Mouse (Mus musculus): ENCODE results near the gene Dgki. TPM values are rescaled to one million over a fixed set of nuclear protein-coding genes. Genes with fewer than 3 reads are reported as not detected.

Dgki gene
- polyA plus RNA-seq, 1 experiment from 2014 or later: 7.6 TPM

DNA sequence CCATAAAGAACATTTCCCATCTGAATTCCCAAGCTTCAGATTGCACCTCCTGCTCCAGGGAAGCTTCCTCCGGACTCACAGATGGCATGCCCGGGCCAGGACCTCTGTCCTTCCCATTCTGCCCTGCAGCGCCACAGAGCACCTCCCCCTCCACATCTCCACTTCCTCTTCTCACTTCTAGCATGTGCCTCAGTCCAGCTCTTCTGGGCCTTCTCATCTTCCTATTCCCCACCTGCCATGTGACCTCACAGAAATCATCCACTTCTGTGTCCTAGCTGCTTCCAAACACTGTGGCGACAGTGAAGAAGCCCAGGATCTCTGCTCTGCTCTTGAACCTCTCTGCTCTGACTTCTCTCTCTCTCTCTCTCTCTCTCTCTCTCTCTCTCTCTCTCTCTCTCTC lies 87.1 kb downstream of the Dgki start:
- 70% methylated on average over 4 of the region's 4 CpGs for WGBS
- no peaks in the 10 kb centered on the region for H3K27me3 ChIP-seq (ENCODE audit: control insufficient read depth, insufficient read depth, low read depth, low read length)
- no peaks in the 10 kb centered on the region for H3K9me3 ChIP-seq (replicated peaks; ENCODE audit: control insufficient read depth, low read length, poor library complexity, severe bottlenecking)
- H3K9ac ChIP-seq (ENCODE audit: low read depth, low read length): no peak overlapping the region
- H3K36me3 ChIP-seq (ENCODE audit: control insufficient read depth, insufficient read depth, low read length): no peaks in the 10 kb centered on the region
- peaks cover 50% of the 10 kb centered on the region for H3K4me1 ChIP-seq (ENCODE audit: control insufficient read depth, insufficient read depth, low read length)
- H3K4me2 ChIP-seq (ENCODE audit: low read length): no peak overlapping the region
- no peak overlapping the region for H3K4me3 ChIP-seq (ENCODE audit: low read depth, low read length)
- no peak overlapping the region for H3K27ac ChIP-seq (ENCODE audit: low read length)
- no peak for ATAC-seq

DNA sequence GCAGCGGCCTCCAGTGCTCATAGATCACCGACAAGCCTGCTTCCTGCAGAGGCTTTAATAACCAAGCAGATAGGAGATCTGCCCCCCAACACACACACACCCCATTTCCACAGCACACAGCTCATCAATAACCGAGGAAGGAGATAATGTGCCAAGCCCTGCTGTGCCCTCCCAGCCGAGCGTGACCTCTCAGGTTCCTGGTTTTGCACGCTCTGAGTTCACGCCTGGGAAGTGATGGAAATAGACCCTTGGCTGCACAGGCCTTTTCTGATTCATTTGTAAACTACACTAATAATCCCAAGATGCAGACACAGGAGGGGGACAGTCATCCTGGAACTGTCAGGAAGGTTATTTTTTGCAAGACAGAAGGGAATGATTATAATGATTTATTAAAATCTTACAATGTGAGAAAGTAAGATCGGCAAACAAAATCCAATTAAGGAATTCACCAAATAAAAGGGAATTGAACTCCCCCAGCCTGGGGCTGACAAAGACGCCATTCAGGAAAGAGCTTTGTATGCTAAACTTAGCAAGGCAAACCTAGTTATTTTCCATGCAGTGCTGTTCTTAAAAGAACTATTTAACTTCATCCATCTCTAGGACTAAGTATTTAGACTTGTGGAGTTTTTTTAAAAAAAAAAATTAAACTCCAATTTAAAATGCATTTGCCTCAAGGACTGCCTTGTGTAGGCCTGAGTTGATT lies 88.3 kb downstream of the Dgki start:
- peak overlapping the region; percentile 53 for H3K27ac ChIP-seq (ENCODE audit: low read length)

DNA sequence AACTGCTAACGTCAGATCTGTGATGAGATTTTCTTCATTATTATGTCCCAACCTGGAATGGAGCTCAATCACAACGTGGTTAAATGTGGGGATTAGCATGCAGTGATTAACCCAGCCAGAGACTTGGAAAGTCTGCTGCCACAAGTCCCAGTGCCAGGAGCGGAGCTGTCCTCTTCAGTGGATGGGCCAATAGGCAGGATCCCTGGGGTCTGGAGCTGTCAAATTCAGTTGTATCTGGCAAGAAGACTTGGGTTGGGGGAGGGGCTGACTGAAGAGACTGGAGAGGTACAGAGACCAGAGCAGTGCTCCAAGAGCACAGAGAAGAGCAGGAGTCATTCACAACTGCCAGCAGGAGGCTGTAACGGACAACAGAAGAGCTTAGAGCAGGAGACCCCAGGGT lies 97.1 kb downstream of the Dgki start:
- 57% methylated on average over 4 of the region's 4 CpGs for WGBS
- no peak for ATAC-seq

More for the DNA sequence above, 88.3 kb downstream of the Dgki start:
- ATAC-seq: no peak
- 17% methylated on average over 9 of the region's 9 CpGs for WGBS
- Histone ChIP-seq H3K4me3 (ENCODE audit: low read depth, low read length) (no peak overlapping the region), H3K4me1 (ENCODE audit: control insufficient read depth, insufficient read depth, low read length) (peaks cover 46% of the 10 kb centered on the region), H3K36me3 (ENCODE audit: control insufficient read depth, insufficient read depth, low read length) (no peaks in the 10 kb centered on the region), H3K9me3 (replicated peaks; ENCODE audit: control insufficient read depth, low read length, poor library complexity, severe bottlenecking) (no peaks in the 10 kb centered on the region), H3K9ac (ENCODE audit: low read depth, low read length) (0 out of 2 replicates have a peak overlapping the region, but pooled peaks have one; percentile 38), H3K27me3 (ENCODE audit: control insufficient read depth, insufficient read depth, low read depth, low read length) (no peaks in the 10 kb centered on the region), H3K4me2 (ENCODE audit: low read length) (no peak overlapping the region)

DNA sequence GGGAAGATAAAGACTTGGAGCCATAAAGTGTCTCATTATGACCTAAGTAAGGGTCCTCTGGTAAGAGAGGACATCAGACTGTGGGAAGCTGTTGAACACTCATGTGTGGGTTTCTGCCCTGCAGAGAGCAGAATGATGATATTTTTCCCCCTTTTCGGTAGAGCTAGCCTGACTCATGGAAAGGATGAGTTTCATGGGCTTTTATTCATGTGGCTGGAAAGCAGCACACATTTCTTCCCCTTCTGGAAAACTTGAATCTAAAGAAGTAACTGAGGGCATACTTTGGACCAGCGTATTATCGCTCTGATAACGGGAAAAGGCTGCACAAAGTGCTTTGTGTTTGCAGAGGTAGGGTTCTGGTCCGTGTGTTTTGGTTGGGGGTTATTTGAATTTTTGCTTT lies 99.1 kb downstream of the Dgki start:
- no peak for ATAC-seq
- Histone ChIP-seq H3K4me1 (ENCODE audit: control insufficient read depth, insufficient read depth, low read length) (no peaks in the 10 kb centered on the region), H3K36me3 (ENCODE audit: control insufficient read depth, insufficient read depth, low read length) (0 out of 2 replicates have a peak, but pooled peaks cover 2% of the 10 kb centered on the region), H3K27ac (ENCODE audit: low read length) (no peak overlapping the region), H3K9ac (ENCODE audit: low read depth, low read length) (no peak overlapping the region), H3K9me3 (replicated peaks; ENCODE audit: control insufficient read depth, low read length, poor library complexity, severe bottlenecking) (no peaks in the 10 kb centered on the region), H3K4me3 (ENCODE audit: low read depth, low read length) (no peak overlapping the region), H3K27me3 (ENCODE audit: control insufficient read depth, insufficient read depth, low read depth, low read length) (no peaks in the 10 kb centered on the region), H3K4me2 (ENCODE audit: low read length) (no peak overlapping the region)
- WGBS: 92% methylated on average over 5 of the region's 5 CpGs

More for the DNA sequence above, 97.1 kb downstream of the Dgki start:
- H3K4me2 ChIP-seq (ENCODE audit: low read length): no peak overlapping the region
- H3K9me3 ChIP-seq (replicated peaks; ENCODE audit: control insufficient read depth, low read length, poor library complexity, severe bottlenecking): no peaks in the 10 kb centered on the region
- H3K36me3 ChIP-seq (ENCODE audit: control insufficient read depth, insufficient read depth, low read length): 0 out of 2 replicates have a peak, but pooled peaks cover 2% of the 10 kb centered on the region
- no peaks in the 10 kb centered on the region for H3K4me1 ChIP-seq (ENCODE audit: control insufficient read depth, insufficient read depth, low read length)
- H3K27ac ChIP-seq (ENCODE audit: low read length): no peak overlapping the region
- no peak overlapping the region for H3K9ac ChIP-seq (ENCODE audit: low read depth, low read length)
- H3K4me3 ChIP-seq (ENCODE audit: low read depth, low read length): no peak overlapping the region
- H3K27me3 ChIP-seq (ENCODE audit: control insufficient read depth, insufficient read depth, low read depth, low read length): no peaks in the 10 kb centered on the region

DNA sequence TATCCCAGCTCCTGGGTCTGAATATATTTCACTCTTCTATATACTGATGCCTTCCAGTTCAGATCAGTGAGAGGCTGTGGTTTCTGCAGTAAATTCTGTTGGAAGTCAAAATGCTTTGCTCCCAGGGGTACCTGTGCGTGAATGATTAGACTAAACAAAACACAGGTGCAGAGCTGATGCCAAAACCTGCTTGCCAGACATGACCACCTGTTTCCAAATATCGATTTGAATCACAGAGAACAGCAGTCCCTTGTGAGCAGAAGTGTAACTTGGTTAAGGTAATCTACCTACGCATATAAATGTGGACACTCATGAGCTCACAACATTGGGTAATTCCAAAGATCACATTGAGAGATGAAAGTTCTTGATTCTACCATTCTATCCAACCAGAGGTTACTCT lies 100.5 kb downstream of the Dgki start:
- H3K36me3 ChIP-seq (ENCODE audit: control insufficient read depth, insufficient read depth, low read length): 0 out of 2 replicates have a peak, but pooled peaks cover 2% of the 10 kb centered on the region
- no peak overlapping the region for H3K27ac ChIP-seq (ENCODE audit: low read length)
- H3K4me1 ChIP-seq (ENCODE audit: control insufficient read depth, insufficient read depth, low read length): no peaks in the 10 kb centered on the region; the same call in 1 of the 2 replicates
- no peaks in the 10 kb centered on the region for H3K9me3 ChIP-seq (replicated peaks; ENCODE audit: control insufficient read depth, low read length, poor library complexity, severe bottlenecking)
- no peak for ATAC-seq
- H3K4me2 ChIP-seq (ENCODE audit: low read length): no peak overlapping the region
- no peaks in the 10 kb centered on the region for H3K27me3 ChIP-seq (ENCODE audit: control insufficient read depth, insufficient read depth, low read depth, low read length)
- 94% methylated on average over 3 of the region's 3 CpGs for WGBS
- H3K9ac ChIP-seq (ENCODE audit: low read depth, low read length): no peak overlapping the region
- H3K4me3 ChIP-seq (ENCODE audit: low read depth, low read length): no peak overlapping the region

DNA sequence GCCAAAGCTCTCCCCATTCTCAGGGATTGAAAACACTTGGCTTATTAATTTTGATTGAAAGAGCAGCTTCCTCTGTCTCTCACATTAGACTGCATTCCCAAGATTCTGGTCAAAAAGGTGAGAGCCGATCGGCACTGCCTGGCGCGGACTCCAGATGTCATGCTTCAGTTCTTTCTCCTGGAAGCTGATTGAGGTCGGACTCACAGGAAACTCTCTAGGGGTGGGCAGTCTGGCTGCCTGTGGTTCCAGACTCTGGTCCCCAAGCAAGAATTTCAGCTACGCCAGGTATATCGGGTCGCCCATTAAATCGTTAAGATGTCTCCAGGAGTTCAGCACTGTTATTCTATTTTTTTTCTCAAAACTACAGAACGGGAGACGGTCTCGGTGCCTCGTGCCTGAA lies 102.2 kb downstream of the Dgki start:
- no peak overlapping the region for H3K4me3 ChIP-seq (ENCODE audit: low read depth, low read length)
- no peaks in the 10 kb centered on the region for H3K9me3 ChIP-seq (replicated peaks; ENCODE audit: control insufficient read depth, low read length, poor library complexity, severe bottlenecking)
- H3K9ac ChIP-seq (ENCODE audit: low read depth, low read length): no peak overlapping the region
- H3K27me3 ChIP-seq (ENCODE audit: control insufficient read depth, insufficient read depth, low read depth, low read length): no peaks in the 10 kb centered on the region
- H3K27ac ChIP-seq (ENCODE audit: low read length): no peak overlapping the region
- H3K4me2 ChIP-seq (ENCODE audit: low read length): no peak overlapping the region
- peaks cover 3% of the 10 kb centered on the region; the same call in 1 of the 2 replicates for H3K4me1 ChIP-seq (ENCODE audit: control insufficient read depth, insufficient read depth, low read length)
- ATAC-seq: no peak
- H3K36me3 ChIP-seq (ENCODE audit: control insufficient read depth, insufficient read depth, low read length): no peaks in the 10 kb centered on the region
- 65% methylated on average over 13 of the region's 13 CpGs for WGBS

DNA sequence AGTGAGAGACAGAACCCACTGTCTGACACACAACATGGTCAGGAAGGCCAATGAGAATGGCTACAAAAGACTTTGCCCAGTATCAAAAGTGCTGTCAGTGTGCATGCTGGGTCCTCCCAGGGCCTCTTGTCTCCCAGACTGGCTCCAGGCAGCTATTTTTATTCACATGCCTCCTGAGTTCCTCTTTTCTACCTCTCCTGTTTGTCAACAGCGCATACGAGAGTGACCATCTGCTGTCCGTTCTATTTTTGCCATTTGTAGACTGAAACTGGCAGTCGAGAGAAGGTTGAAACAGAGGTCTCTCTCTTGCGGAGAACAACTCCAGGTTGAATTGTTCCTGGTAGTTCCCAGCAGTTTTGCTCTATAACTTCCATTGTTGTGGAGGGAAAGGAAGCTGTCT lies 103.1 kb downstream of the Dgki start:
- no peak overlapping the region for H3K4me3 ChIP-seq (ENCODE audit: low read depth, low read length)
- H3K4me2 ChIP-seq (ENCODE audit: low read length): no peak overlapping the region
- H3K27ac ChIP-seq (ENCODE audit: low read length): no peak overlapping the region
- no peaks in the 10 kb centered on the region for H3K27me3 ChIP-seq (ENCODE audit: control insufficient read depth, insufficient read depth, low read depth, low read length)
- H3K36me3 ChIP-seq (ENCODE audit: control insufficient read depth, insufficient read depth, low read length): no peaks in the 10 kb centered on the region
- ATAC-seq: no peak
- H3K9me3 ChIP-seq (replicated peaks; ENCODE audit: control insufficient read depth, low read length, poor library complexity, severe bottlenecking): no peaks in the 10 kb centered on the region
- WGBS: 75% methylated on average over 5 of the region's 5 CpGs
- no peak overlapping the region for H3K9ac ChIP-seq (ENCODE audit: low read depth, low read length)
- peaks cover 3% of the 10 kb centered on the region; the same call in 1 of the 2 replicates for H3K4me1 ChIP-seq (ENCODE audit: control insufficient read depth, insufficient read depth, low read length)

GRCm38 (mm10) chr6:37195766-37196165 lies 104.2 kb downstream of the Dgki start:
- H3K27ac ChIP-seq (ENCODE audit: low read length): no peak overlapping the region
- no peaks in the 10 kb centered on the region for H3K9me3 ChIP-seq (replicated peaks; ENCODE audit: control insufficient read depth, low read length, poor library complexity, severe bottlenecking)
- no peaks in the 10 kb centered on the region for H3K36me3 ChIP-seq (ENCODE audit: control insufficient read depth, insufficient read depth, low read length)
- no peaks in the 10 kb centered on the region for H3K27me3 ChIP-seq (ENCODE audit: control insufficient read depth, insufficient read depth, low read depth, low read length)
- peaks cover 3% of the 10 kb centered on the region; the same call in 1 of the 2 replicates for H3K4me1 ChIP-seq (ENCODE audit: control insufficient read depth, insufficient read depth, low read length)
- no peak for ATAC-seq
- 80% methylated on average over 4 of the region's 4 CpGs for WGBS
- H3K9ac ChIP-seq (ENCODE audit: low read depth, low read length): no peak overlapping the region
- no peak overlapping the region for H3K4me2 ChIP-seq (ENCODE audit: low read length)
- no peak overlapping the region for H3K4me3 ChIP-seq (ENCODE audit: low read depth, low read length)

DNA sequence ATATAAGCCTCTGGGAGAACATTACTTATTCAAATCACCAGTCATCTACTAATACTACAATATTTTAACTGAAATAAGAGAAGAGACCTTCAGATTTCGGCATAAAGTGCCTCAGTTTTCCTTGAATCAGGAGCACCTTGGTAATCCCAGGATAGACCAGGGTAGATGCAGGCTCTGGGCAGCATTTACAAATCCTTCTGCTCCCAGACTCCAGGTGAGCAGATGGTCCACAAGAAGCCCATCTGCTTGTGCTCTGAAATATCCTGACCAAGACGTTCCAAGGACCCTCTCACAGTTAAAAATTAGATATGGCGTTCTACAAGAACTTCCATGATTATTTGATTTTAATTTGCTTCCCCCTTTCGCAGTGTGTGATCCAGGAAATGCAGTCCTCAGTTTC lies 118.0 kb downstream of the Dgki start:
- WGBS: 86% methylated on average over 4 of the region's 4 CpGs
- Histone ChIP-seq H3K4me1 (ENCODE audit: control insufficient read depth, insufficient read depth, low read length) (peaks cover 10% of the 10 kb centered on the region), H3K4me2 (ENCODE audit: low read length) (no peak overlapping the region), H3K4me3 (ENCODE audit: low read depth, low read length) (no peak overlapping the region), H3K9me3 (replicated peaks; ENCODE audit: control insufficient read depth, low read length, poor library complexity, severe bottlenecking) (no peaks in the 10 kb centered on the region), H3K9ac (ENCODE audit: low read depth, low read length) (no peak overlapping the region), H3K27me3 (ENCODE audit: control insufficient read depth, insufficient read depth, low read depth, low read length) (no peaks in the 10 kb centered on the region), H3K27ac (ENCODE audit: low read length) (no peak overlapping the region), H3K36me3 (ENCODE audit: control insufficient read depth, insufficient read depth, low read length) (no peaks in the 10 kb centered on the region)
- no peak for ATAC-seq
